Mouse (Mus musculus): ENCODE data around the gene Rpsa. TPM values are rescaled to one million over a fixed set of nuclear protein-coding genes. Genes with fewer than 3 reads are reported as not detected.

Gene Rpsa
- polyA plus RNA-seq (2012; rRNA removed): 1,759 and 1,851 TPM in 2 replicates

GRCm38 (mm10) chr9:120127538-120128251 lies at the start of gene Rpsa:
Rpsa (plus strand) TSS chr9:120127689.

GRCm38 (mm10) chr9:120091696-120092238 lies 35.7 kb upstream of the Rpsa start, which contains the start of gene Ccr8:
Ccr8 (plus strand) TSS chr9:120092114.

GRCm38 (mm10) chr9:120110211-120111018 lies 17.1 kb upstream of the Rpsa start, which contains the start of gene Slc25a38:
Slc25a38 (plus strand) TSS chr9:120110374.

GRCm38 (mm10) chr9:120149222-120149828 lies 21.8 kb downstream of the Rpsa start, which contains the start of gene Mobp:
Mobp (plus strand) TSS chr9:120149707.

Other genes starting within 250 kb of the Rpsa start
- 80.2 and 85.9 TPM in 2 replicates for gene Wdr48, start 232.8 kb upstream of the Rpsa start, polyA plus RNA-seq (2012; rRNA removed)
- gene Gorasp1, start 190.1 kb upstream of the Rpsa start, polyA plus RNA-seq (2012; rRNA removed): 21.7 and 21.9 TPM in 2 replicates
- gene Ttc21a, start 190.1 kb upstream of the Rpsa start, polyA plus RNA-seq (2012; rRNA removed): 1.4 and 1.5 TPM in 2 replicates
- gene Csrnp1, start 143.0 kb upstream of the Rpsa start, polyA plus RNA-seq (2012; rRNA removed): 2.9 and 5.0 TPM in 2 replicates
- gene Xirp1, start 104.1 kb upstream of the Rpsa start, polyA plus RNA-seq (2012; rRNA removed): 0.01 and 0.26 TPM in 2 replicates
- gene Cx3cr1, start 57.8 kb upstream of the Rpsa start, polyA plus RNA-seq (2012; rRNA removed): 4.2 and 4.7 TPM in 2 replicates
- 0.25 TPM in 1 of 2 replicates, not detected in the other for gene Ccr8, start 35.6 kb upstream of the Rpsa start, polyA plus RNA-seq (2012; rRNA removed)
- gene Slc25a38, start 17.3 kb upstream of the Rpsa start, polyA plus RNA-seq (2012; rRNA removed): 28.9 and 33.3 TPM in 2 replicates
- 0.10 TPM in 2 replicates for gene Mobp, start 22.0 kb downstream of the Rpsa start, polyA plus RNA-seq (2012; rRNA removed)
- gene Myrip, start 173.8 kb downstream of the Rpsa start, polyA plus RNA-seq (2012; rRNA removed): 4.4 and 5.8 TPM in 2 replicates

Data from central nervous system, embryonic 14 days (tissue).